Mouse (Mus musculus) intestine, embryonic 14.5 days (tissue): Measurements from ENCODE around the gene Fancc. TPM values are rescaled to one million over a fixed set of nuclear protein-coding genes. Genes with fewer than 3 reads are reported as not detected.
"Not testable (repeated sequence)": the region's sequence is repeated elsewhere in the genome, so short reads cannot be mapped to it uniquely, and the experiment has no call there.

Experiments used
- ATAC-seq: fragments of 200-750 bp; cut with Nextera tagmentation; replicated peaks from 2 replicates; pipeline ENCODE4 v1.8.0; 2017; ENCODE audit warnings: low read depth, moderate number of reproducible peaks, moderate TSS enrichment, moderate library complexity; ENCODE audit not compliant: low FRiP score, low TSS enrichment
- DNase-seq: peaks from one replicate; pipeline ENCODE4 v3.0.0-alpha.2; 2018; ENCODE audit warnings: low spot score
- H3K27ac ChIP-seq: fragments of 300-500 bp; sonication (generic); 2 replicates; pipeline ENCODE4 v1.5.1; 2014; ENCODE audit warnings: low read depth, mild to moderate bottlenecking, control low read depth
- H3K27me3 ChIP-seq: fragments of 300-500 bp; sonication (generic); replicated peaks from 2 replicates; pipeline ENCODE4 v1.6.1; 2014; ENCODE audit warnings: low read length, control low read depth; ENCODE audit not compliant: control insufficient read depth, insufficient read depth
- H3K36me3 ChIP-seq: fragments of 300-500 bp; sonication (generic); 2 replicates; pipeline ENCODE4 v1.6.1; 2014; ENCODE audit warnings: low read length, control low read depth; ENCODE audit not compliant: control insufficient read depth, insufficient read depth
- H3K4me1 ChIP-seq: fragments of 300-500 bp; sonication (generic); replicated peaks from 2 replicates; pipeline ENCODE4 v1.6.1; 2014; ENCODE audit warnings: low read length, control low read depth, mixed read lengths; ENCODE audit not compliant: control insufficient read depth, insufficient read depth
- H3K4me2 ChIP-seq: fragments of 300-500 bp; sonication (generic); 2 replicates; pipeline ENCODE4 v1.6.1; 2014; ENCODE audit warnings: low read length
- H3K4me3 ChIP-seq: fragments of 300-500 bp; sonication (generic); 2 replicates; pipeline ENCODE4 v1.5.1; 2014; ENCODE audit warnings: low read depth, low read length, control low read depth, mixed read lengths
- H3K9ac ChIP-seq: fragments of 300-500 bp; sonication (generic); 2 replicates; pipeline ENCODE4 v1.6.1; 2014; ENCODE audit warnings: mild to moderate bottlenecking, low read length
- H3K9me3 ChIP-seq: fragments of 300-500 bp; sonication (generic); 2 replicates; pipeline ENCODE4 v1.6.1; 2016; ENCODE audit warnings: low read length, control low read depth; ENCODE audit not compliant: control insufficient read depth
- WGBS: fragments of 180-500 bp; shearing (Covaris S2); extraction: QIAGEN DNeasy Blood & Tissue Kit; methylation state at CpG from one replicate; pipeline ENCODE4 v1.1.7; 2014; 5-methylcytosine and 5-hydroxymethylcytosine counted together
- polyA plus RNA-seq: library from polyadenylated mRNA; unstranded; fragments of >200 nt; fragmentation: Nextera tagmentation; extraction: Ambion mirVana; gene quantifications from 2 replicates; pipeline ENCODE4 v1.2.1, GENCODE M21; 2014

Fancc gene
- polyA plus RNA-seq, 1 experiment from 2014 or later: 18.3 TPM

- Histone ChIP-seq H3K4me3 (no peak overlapping the region), H3K9ac (no peak overlapping the region)
Measured at GRCm38 (mm10) chr13:63317681-63318104, 179.4 kb downstream of the Fancc start.

DNA sequence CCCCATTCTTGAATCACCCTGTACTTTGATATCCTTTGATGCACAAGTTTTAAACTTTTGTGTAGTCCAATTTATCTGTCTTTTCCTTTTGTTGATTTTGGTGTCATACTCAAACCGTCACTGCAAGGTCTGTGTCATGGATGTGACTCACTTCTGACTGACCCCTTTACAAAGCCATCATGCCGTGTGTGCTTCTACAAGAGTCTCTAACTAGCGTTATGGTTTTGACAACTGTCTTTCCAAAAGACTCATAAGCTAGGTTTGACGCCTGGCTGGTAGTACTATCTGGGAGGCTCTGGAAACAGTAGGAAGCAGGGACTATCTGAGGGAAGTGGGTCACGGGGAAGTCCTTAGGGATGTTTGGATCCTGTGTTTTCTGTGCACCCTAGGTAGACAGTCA is 180.7 kb downstream of the Fancc start:
- ATAC-seq (no peak), DNase-seq (no peak)
- H3K36me3 ChIP-seq: peaks cover 14% of the 10 kb centered on the region; the same call in 1 of the 2 replicates
- peaks cover 5% of the 10 kb centered on the region; the same call in 1 of the 2 replicates for H3K4me1 ChIP-seq
- H3K4me2 ChIP-seq: no peak overlapping the region
- no peaks in the 10 kb centered on the region for H3K27me3 ChIP-seq
- H3K9ac ChIP-seq: no peak overlapping the region
- H3K27ac ChIP-seq: no peak overlapping the region
- H3K4me3 ChIP-seq: no peak overlapping the region
- no peaks in the 10 kb centered on the region for H3K9me3 ChIP-seq
- WGBS: 89% methylated on average over 5 of the region's 5 CpGs

More at GRCm38 (mm10) chr13:63317681-63318104, 179.4 kb downstream of the Fancc start:
- DNase-seq (no peak), ATAC-seq (no peak)
- peaks cover 7% of the 10 kb centered on the region; the same call in 1 of the 2 replicates for H3K36me3 ChIP-seq
- H3K4me2 ChIP-seq: no peak overlapping the region
- H3K9me3 ChIP-seq: no peaks in the 10 kb centered on the region
- H3K27ac ChIP-seq: no peak overlapping the region
- WGBS: 50% methylated on average over 7 of the region's 7 CpGs
- peaks cover 5% of the 10 kb centered on the region; the same call in 1 of the 2 replicates for H3K4me1 ChIP-seq
- no peaks in the 10 kb centered on the region for H3K27me3 ChIP-seq

- no peak overlapping the region for H3K4me3 ChIP-seq
- peaks cover 5% of the 10 kb centered on the region; the same call in 1 of the 2 replicates for H3K4me1 ChIP-seq
- H3K4me2 ChIP-seq: no peak overlapping the region
- H3K27ac ChIP-seq: no peak overlapping the region
- no peak for ATAC-seq
- H3K9me3 ChIP-seq: no peaks in the 10 kb centered on the region
- H3K36me3 ChIP-seq: peaks cover 18% of the 10 kb centered on the region; the same call in 1 of the 2 replicates
- DNase-seq: no peak
- H3K9ac ChIP-seq: no peak overlapping the region
- WGBS: 88% methylated on average over 6 of the region's 6 CpGs
- no peaks in the 10 kb centered on the region for H3K27me3 ChIP-seq
Measured at GRCm38 (mm10) chr13:63315777-63316176, 181.3 kb downstream of the Fancc start.

- not testable (repeated sequence) for H3K9me3 ChIP-seq, DNase-seq, H3K4me1 ChIP-seq, ATAC-seq, H3K4me2 ChIP-seq, H3K4me3 ChIP-seq, H3K27ac ChIP-seq, H3K27me3 ChIP-seq, H3K9ac ChIP-seq
- 97% methylated on average over 2 of the region's 4 CpGs for whole genome bisulfite sequencing
- peaks cover 18% of the 10 kb centered on the region; the same call in 1 of the 2 replicates for H3K36me3 ChIP-seq
Measured at GRCm38 (mm10) chr13:63315111-63315510, 182.0 kb downstream of the Fancc start.

GRCm38 (mm10) chr13:63314608-63314920 is 182.5 kb downstream of the Fancc start:
- H3K27ac ChIP-seq: no peak overlapping the region; the same call in 1 of the 2 replicates

DNA sequence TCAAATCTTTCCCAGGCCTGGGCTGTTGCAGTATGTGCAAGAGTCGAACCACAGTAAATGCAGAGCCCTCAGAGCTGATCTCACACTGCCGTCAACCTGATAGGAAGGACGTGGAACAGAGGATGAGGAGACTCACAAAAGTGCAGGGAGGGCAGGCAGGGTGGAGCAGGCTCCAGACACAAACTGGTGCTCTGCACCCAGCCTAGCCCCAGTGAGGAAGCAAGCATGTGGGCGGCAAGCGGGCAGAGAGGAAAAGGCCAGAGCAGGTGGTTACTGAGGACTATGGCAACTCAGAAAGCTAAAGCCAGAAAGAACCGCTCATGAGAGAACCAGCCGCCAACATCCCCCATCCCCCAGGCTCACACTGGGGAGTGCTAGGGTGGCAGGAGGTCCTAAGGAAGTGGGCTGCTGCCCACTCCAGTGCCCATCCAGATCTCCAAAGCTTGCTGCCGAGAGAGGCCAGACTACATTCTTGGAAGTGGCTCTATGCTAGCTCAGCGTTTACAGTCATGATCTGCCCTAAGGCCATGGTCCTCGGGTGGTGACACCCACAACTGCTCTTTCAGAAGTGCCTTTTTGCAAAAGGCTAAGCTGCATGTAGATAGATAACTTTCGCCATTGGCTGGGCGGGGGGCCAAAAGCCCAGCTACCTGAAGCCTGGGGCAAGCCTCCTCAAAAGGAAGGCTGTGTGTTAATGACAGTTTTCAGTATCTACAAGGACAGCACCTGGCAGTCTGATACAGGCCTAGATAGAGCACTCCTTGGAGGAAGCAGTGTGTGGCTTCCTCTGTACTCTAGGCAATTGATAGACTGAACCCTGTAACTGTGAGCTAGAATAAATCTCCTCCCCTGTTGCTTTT is 183.1 kb downstream of the Fancc start:
- Histone ChIP-seq H3K27me3 (no peaks in the 10 kb centered on the region), H3K9ac (no peak overlapping the region), H3K4me3 (no peak overlapping the region), H3K36me3 (peaks cover 18% of the 10 kb centered on the region; the same call in 1 of the 2 replicates), H3K9me3 (no peaks in the 10 kb centered on the region), H3K27ac (no peak overlapping the region; the same call in 1 of the 2 replicates), H3K4me2 (no peak overlapping the region), H3K4me1 (peaks cover 5% of the 10 kb centered on the region; the same call in 1 of the 2 replicates)
- no peak for DNase-seq
- 80% methylated on average over 12 of the region's 12 CpGs for WGBS
- no peak for ATAC-seq

More at GRCm38 (mm10) chr13:63314608-63314920, 182.5 kb downstream of the Fancc start:
- Histone ChIP-seq H3K27me3 (no peaks in the 10 kb centered on the region), H3K9ac (no peak overlapping the region), H3K9me3 (no peaks in the 10 kb centered on the region), H3K4me1 (peaks cover 5% of the 10 kb centered on the region; the same call in 1 of the 2 replicates), H3K4me3 (no peak overlapping the region), H3K36me3 (peaks cover 18% of the 10 kb centered on the region; the same call in 1 of the 2 replicates), H3K4me2 (no peak overlapping the region)
- DNase-seq: no peak
- ATAC-seq: no peak
- 79% methylated on average over 4 of the region's 4 CpGs for WGBS

DNA sequence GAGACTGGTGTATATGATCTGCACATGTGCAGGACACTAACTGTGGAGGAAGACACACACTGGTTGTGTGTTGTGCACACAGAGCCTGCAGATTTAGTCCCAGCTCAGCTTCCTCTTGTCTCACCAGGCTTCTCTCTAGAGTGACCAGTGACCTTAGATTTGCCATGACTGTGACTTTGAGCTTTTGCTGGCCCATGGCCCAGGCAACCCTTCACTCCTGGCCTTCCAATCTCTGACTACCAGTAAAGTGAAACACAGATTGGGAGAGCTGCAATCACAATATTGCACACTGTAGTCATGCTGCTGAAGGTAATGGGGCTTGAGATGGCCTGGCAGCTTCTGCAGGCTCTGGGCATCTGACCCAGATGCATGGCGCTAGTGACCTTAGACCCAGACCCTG is 183.8 kb downstream of the Fancc start:
- Histone ChIP-seq H3K36me3 (peaks cover 18% of the 10 kb centered on the region), H3K27ac (no peak overlapping the region), H3K9ac (no peak overlapping the region), H3K4me3 (no peak overlapping the region), H3K4me1 (peaks cover 5% of the 10 kb centered on the region; the same call in 1 of the 2 replicates), H3K27me3 (no peaks in the 10 kb centered on the region), H3K9me3 (no peaks in the 10 kb centered on the region), H3K4me2 (no peak overlapping the region)
- ATAC-seq (no peak), DNase-seq (no peak)
- WGBS: 94% methylated on average over 1 of the region's 1 CpGs

- 57% methylated on average over 2 of the region's 2 CpGs for WGBS
- ATAC-seq (no peak), DNase-seq (no peak)
Measured at GRCm38 (mm10) chr13:63311156-63311555, 185.9 kb downstream of the Fancc start.

More at GRCm38 (mm10) chr13:63311156-63311555, 185.9 kb downstream of the Fancc start:
- Histone ChIP-seq H3K36me3 (peaks cover 12% of the 10 kb centered on the region), H3K9ac (no peak overlapping the region), H3K4me2 (no peak overlapping the region), H3K27ac (no peak overlapping the region), H3K9me3 (no peaks in the 10 kb centered on the region), H3K4me1 (no peaks in the 10 kb centered on the region), H3K4me3 (no peak overlapping the region), H3K27me3 (no peaks in the 10 kb centered on the region)
